Mouse (Mus musculus) heart, postnatal 10 days (tissue): Measurements from ENCODE around the gene Olfr141. TPM values are rescaled to one million over a fixed set of nuclear protein-coding genes. Genes with fewer than 3 reads are reported as not detected.

ENCODE experiments used
- DNase-seq, 2 experiments: peaks; one replicate each; pipeline ENCODE4 v3.0.0; 2021
- intact Hi-C: fragments of 180-260 bp; cut with DNase I; formaldehyde crosslinking; loops from one replicate; pipeline ENCODE4 v1.15.1; 2025
- total RNA-seq, 2 experiments: library from RNA; stranded (reverse); gene quantifications; 2 replicates each; pipeline ENCODE4 v1.2.3; 2021

Olfr141 gene
- not detected for total RNA-seq

GRCm38 (mm10) chr2:86809918-86810317 is at the start of gene Olfr141:
Gene Olfr141, minus strand, starts transcription at chr2:86810018.
- no peak for DNase-seq
- intact Hi-C loops, result no loop called here

- intact Hi-C loops, result no loop called here
Observed at GRCm38 (mm10) chr2:86851596-86851995, 41.8 kb upstream of the Olfr141 start, which contains the start of gene Olfr1095. Gene Olfr1095, minus strand, starts transcription at chr2:86851696.

GRCm38 (mm10) chr2:86824363-86824762 is 14.5 kb upstream of the Olfr141 start, which contains the start of gene Olfr1094:
Gene Olfr1094, plus strand, starts transcription at chr2:86824663.
- intact Hi-C loops, result no loop called here
- no peak for DNase-seq

More at GRCm38 (mm10) chr2:86851596-86851995, 41.8 kb upstream of the Olfr141 start, which contains the start of gene Olfr1095:
- no peak for DNase-seq

- intact Hi-C loops, result no loop called here
- no peak for DNase-seq
Observed at GRCm38 (mm10) chr2:86782179-86782578, 27.6 kb downstream of the Olfr141 start, which contains the start of gene Olfr1093. Gene Olfr1093, plus strand, starts transcription at chr2:86782479.

GRCm38 (mm10) chr2:86761050-86761449 is 48.8 kb downstream of the Olfr141 start:
- intact Hi-C loops, result no loop called here
- DNase-seq, result no peak

GRCm38 (mm10) chr2:86758893-86759292 is 50.9 kb downstream of the Olfr141 start, which contains the start of gene Olfr1090:
Gene Olfr1090, minus strand, starts transcription at chr2:86758993.
- intact Hi-C loops, result no loop called here
- DNase-seq, result no peak

Other genes with a start within 250 kb of the Olfr141 start
- gene Olfr1082, start 211.1 kb downstream of the Olfr141 start, total RNA-seq, result not detected
- not detected for gene Olfr1084, start 170.3 kb downstream of the Olfr141 start, total RNA-seq
- gene Olfr1085, start 148.0 kb downstream of the Olfr141 start, total RNA-seq, result not detected
- not detected for gene Olfr1086, start 129.9 kb downstream of the Olfr141 start, total RNA-seq
- gene Olfr1087, start 111.6 kb downstream of the Olfr141 start, total RNA-seq, result not detected
- not detected for gene Olfr1089, start 76.3 kb downstream of the Olfr141 start, total RNA-seq
- not detected for gene Olfr1090, start 51.0 kb downstream of the Olfr141 start, total RNA-seq
- gene Olfr1093, start 27.5 kb downstream of the Olfr141 start, total RNA-seq, result not detected
- gene Olfr1094, start 14.6 kb upstream of the Olfr141 start, total RNA-seq, result not detected
- gene Olfr1095, start 41.7 kb upstream of the Olfr141 start, total RNA-seq, result not detected
- not detected for gene Gm13723, start 64.8 kb upstream of the Olfr141 start, total RNA-seq
- not detected for gene Olfr1097, start 82.2 kb upstream of the Olfr141 start, total RNA-seq
- gene Olfr1098, start 114.5 kb upstream of the Olfr141 start, total RNA-seq, result not detected
- gene Olfr1099, start 150.7 kb upstream of the Olfr141 start, total RNA-seq, result not detected
- gene Olfr1100, start 169.9 kb upstream of the Olfr141 start, total RNA-seq, result not detected
- not detected for gene Olfr1101, start 181.2 kb upstream of the Olfr141 start, total RNA-seq
- gene Olfr1102, start 188.4 kb upstream of the Olfr141 start, total RNA-seq, result not detected
- gene Olfr1104, start 217.1 kb upstream of the Olfr141 start, total RNA-seq, result not detected
- not detected for gene Olfr1105, start 226.5 kb upstream of the Olfr141 start, total RNA-seq
- not detected for gene Olfr1106, start 242.3 kb upstream of the Olfr141 start, total RNA-seq